Mouse (Mus musculus) intestine, postnatal 0 days (tissue): Measurements from ENCODE around the gene Fmn2. TPM values are rescaled to one million over a fixed set of nuclear protein-coding genes. Genes with fewer than 3 reads are reported as not detected.

Source experiments
- ATAC-seq: fragments of 200-750 bp; cut with Nextera tagmentation; 2 replicates; pipeline ENCODE4 v1.8.0; 2017; ENCODE audit warnings: mild to moderate bottlenecking, moderate TSS enrichment, moderate library complexity
- H3K27ac ChIP-seq: fragments of 300-500 bp; sonication (generic); 2 replicates; pipeline ENCODE4 v1.5.1; 2014; ENCODE audit warnings: mild to moderate bottlenecking, low read depth, low read length, moderate library complexity
- H3K27me3 ChIP-seq: fragments of 300-500 bp; sonication (generic); replicated peaks from 2 replicates; pipeline ENCODE4 v1.6.1; 2014; ENCODE audit warnings: low read length, mixed read lengths; ENCODE audit not compliant: control insufficient read depth, insufficient read depth
- H3K36me3 ChIP-seq: fragments of 300-500 bp; sonication (generic); 2 replicates; pipeline ENCODE4 v1.6.1; 2014; ENCODE audit warnings: mild to moderate bottlenecking, moderate library complexity; ENCODE audit not compliant: control insufficient read depth, insufficient read depth
- H3K4me1 ChIP-seq: fragments of 300-500 bp; sonication (generic); replicated peaks from 2 replicates; pipeline ENCODE4 v1.6.1; 2014; ENCODE audit warnings: antibody characterized with exemption, low read length, mixed read lengths; ENCODE audit not compliant: control insufficient read depth, insufficient read depth
- H3K4me2 ChIP-seq: fragments of 300-500 bp; sonication (generic); replicated peaks from 2 replicates; pipeline ENCODE4 v1.6.1; 2014; ENCODE audit warnings: low read depth, mild to moderate bottlenecking, moderate library complexity
- H3K4me3 ChIP-seq: fragments of 300-500 bp; sonication (generic); 2 replicates; pipeline ENCODE4 v1.5.1; 2014; ENCODE audit warnings: low read depth, low read length
- H3K9ac ChIP-seq: fragments of 300-500 bp; sonication (generic); 2 replicates; pipeline ENCODE4 v1.6.1; 2014; ENCODE audit warnings: mild to moderate bottlenecking, low read depth, low read length
- H3K9me3 ChIP-seq: fragments of 300-500 bp; sonication (generic); 2 replicates; pipeline ENCODE4 v1.6.1; 2016; ENCODE audit warnings: mixed run types; ENCODE audit not compliant: control insufficient read depth
- CTCF ChIP-seq: sonication (generic); IDR thresholded peaks from 2 replicates; pipeline ENCODE4 v1.5.1; 2016; ENCODE audit warnings: low read depth, mild to moderate bottlenecking, control low read depth, antibody characterized with exemption, moderate library complexity
- WGBS: fragments of 180-500 bp; shearing (Covaris S2); extraction: QIAGEN DNeasy Blood & Tissue Kit; methylation state at CpG from one replicate; pipeline ENCODE4 v1.1.7; 2014; 5-methylcytosine and 5-hydroxymethylcytosine counted together
- polyA plus RNA-seq: library from polyadenylated mRNA; unstranded; fragments of >200 nt; fragmentation: Nextera tagmentation; extraction: Ambion mirVana; gene quantifications from 2 replicates; pipeline ENCODE4 v1.2.1, GENCODE M21; 2015

Fmn2 gene
- polyA plus RNA-seq, 1 experiment from 2014 or later = 0.25 TPM

- no peaks in the 10 kb centered on the region for H3K27me3 ChIP-seq
- no peak for ATAC-seq
- no peak for TF ChIP-seq CTCF
- H3K9me3 ChIP-seq = no peaks in the 10 kb centered on the region
- H3K36me3 ChIP-seq = no peaks in the 10 kb centered on the region
- H3K9ac ChIP-seq = no peak overlapping the region
- no peak overlapping the region for H3K27ac ChIP-seq
- 85% methylated on average over 5 of the region's 5 CpGs for WGBS
- H3K4me2 ChIP-seq = no peak overlapping the region
- no peak overlapping the region for H3K4me3 ChIP-seq
- H3K4me1 ChIP-seq = no peaks in the 10 kb centered on the region
These were observed 141.9 kb downstream of the Fmn2 start for GRCm38 (mm10) chr1:174643431-174644010.

- no peak for ATAC-seq
- TF ChIP-seq CTCF = no peak
- H3K27ac ChIP-seq = no peak overlapping the region
These were observed 147.8 kb downstream of the Fmn2 start for GRCm38 (mm10) chr1:174649421-174649826.

DNA sequence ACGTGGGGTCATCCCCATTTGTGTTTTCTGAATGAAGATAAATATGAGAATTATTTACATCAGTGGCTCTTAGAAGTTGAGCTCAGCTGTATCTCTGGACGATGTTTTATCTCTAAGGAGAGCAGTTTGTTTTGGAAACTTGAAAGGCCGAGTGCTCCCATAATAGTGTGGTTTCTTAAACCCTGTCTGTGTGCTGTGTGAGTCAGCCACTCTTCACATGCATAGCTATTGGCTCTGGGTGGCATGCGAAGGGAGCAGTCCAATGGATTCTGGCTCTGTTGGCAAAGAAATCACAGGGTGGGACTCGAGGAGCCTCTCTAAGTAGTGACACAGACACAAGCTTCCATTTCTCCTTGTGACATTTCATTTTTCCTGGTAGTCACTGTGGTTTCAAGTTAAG is 152.9 kb downstream of the Fmn2 start:
- no peak overlapping the region for H3K9ac ChIP-seq
- no peak overlapping the region for H3K27ac ChIP-seq
- no peak for TF ChIP-seq CTCF
- no peaks in the 10 kb centered on the region for H3K9me3 ChIP-seq
- 47% methylated on average over 5 of the region's 5 CpGs for WGBS
- H3K27me3 ChIP-seq = no peaks in the 10 kb centered on the region
- ATAC-seq = no peak
- no peaks in the 10 kb centered on the region for H3K36me3 ChIP-seq
- no peak overlapping the region for H3K4me2 ChIP-seq
- H3K4me1 ChIP-seq = no peaks in the 10 kb centered on the region
- no peak overlapping the region for H3K4me3 ChIP-seq

More at GRCm38 (mm10) chr1:174649421-174649826, 147.8 kb downstream of the Fmn2 start:
- H3K9ac ChIP-seq = no peak overlapping the region
- H3K36me3 ChIP-seq = no peaks in the 10 kb centered on the region
- WGBS = 91% methylated on average over 11 of the region's 11 CpGs
- no peaks in the 10 kb centered on the region for H3K9me3 ChIP-seq
- no peaks in the 10 kb centered on the region for H3K27me3 ChIP-seq
- H3K4me3 ChIP-seq = no peak overlapping the region
- no peaks in the 10 kb centered on the region for H3K4me1 ChIP-seq
- H3K4me2 ChIP-seq = no peak overlapping the region

GRCm38 (mm10) chr1:174655354-174655753 is 153.7 kb downstream of the Fmn2 start:
- Histone ChIP-seq H3K27ac (no peak overlapping the region), H3K4me3 (no peak overlapping the region), H3K9ac (no peak overlapping the region), H3K9me3 (no peaks in the 10 kb centered on the region), H3K36me3 (no peaks in the 10 kb centered on the region), H3K27me3 (no peaks in the 10 kb centered on the region), H3K4me1 (no peaks in the 10 kb centered on the region), H3K4me2 (no peak overlapping the region)
- 81% methylated on average over 9 of the region's 9 CpGs for WGBS
- no peak for ATAC-seq
- no peak for TF ChIP-seq CTCF

DNA sequence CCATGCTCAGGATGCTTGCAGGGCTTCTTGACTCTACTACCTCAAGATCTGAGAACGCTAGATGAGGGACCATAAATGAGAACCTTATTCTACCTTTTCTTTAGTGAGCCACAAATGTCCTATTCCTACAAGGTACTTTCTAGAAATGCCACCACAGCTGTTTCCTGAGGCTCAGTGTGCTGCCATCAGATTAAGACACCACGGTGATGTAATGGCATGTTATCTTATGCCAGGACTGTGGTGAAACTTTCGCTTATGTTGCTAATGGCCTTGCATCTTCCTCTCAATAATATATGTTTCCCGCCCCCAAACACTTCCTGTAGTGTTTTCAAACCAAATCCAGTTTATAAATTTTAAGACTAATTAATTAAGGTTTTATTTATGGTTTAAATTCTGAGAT is 154.9 kb downstream of the Fmn2 start:
- Histone ChIP-seq H3K9ac (no peak overlapping the region), H3K9me3 (no peaks in the 10 kb centered on the region), H3K27ac (no peak overlapping the region), H3K4me2 (no peak overlapping the region), H3K4me1 (no peaks in the 10 kb centered on the region), H3K4me3 (no peak overlapping the region), H3K36me3 (no peaks in the 10 kb centered on the region), H3K27me3 (no peaks in the 10 kb centered on the region)
- ATAC-seq = no peak
- TF ChIP-seq CTCF = no peak
- WGBS = 89% methylated on average over 4 of the region's 4 CpGs

DNA sequence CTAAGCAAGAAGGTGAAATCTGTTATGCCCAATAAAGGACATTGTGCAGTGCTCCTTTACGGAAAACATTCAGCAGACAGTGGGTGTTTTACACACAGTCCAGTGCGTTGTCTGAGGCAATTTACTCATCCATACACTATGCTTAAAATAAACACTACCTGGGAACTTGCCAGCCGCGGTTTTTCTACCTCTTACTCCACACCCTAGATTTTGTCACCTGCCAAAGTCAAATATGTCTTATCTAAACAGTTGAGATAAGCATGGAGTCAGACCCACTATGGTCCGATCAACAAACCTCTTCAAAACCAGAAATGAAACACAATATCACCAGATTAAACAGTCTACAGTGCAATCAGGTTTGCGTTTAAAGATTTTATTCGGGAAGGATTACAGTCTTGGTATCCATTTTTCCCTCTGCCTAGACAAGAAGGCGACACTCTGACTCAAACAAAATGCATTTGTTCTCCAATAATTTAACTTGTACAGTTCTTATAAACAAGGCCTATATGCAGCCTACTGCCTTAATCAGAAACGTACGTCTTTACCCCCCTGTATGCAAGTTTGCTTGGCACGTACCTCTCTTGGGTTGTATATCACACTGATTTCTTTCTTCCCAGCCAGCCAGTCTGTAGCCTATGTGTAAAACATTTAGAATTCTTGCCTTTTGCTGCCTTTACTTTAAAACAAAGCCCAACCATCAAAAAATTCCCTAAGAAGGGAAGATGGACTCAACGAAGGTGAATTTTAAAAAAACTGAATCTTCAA is 158.0 kb downstream of the Fmn2 start:
- H3K4me3 ChIP-seq = no peak overlapping the region
- no peak overlapping the region for H3K27ac ChIP-seq
- no peak overlapping the region for H3K4me2 ChIP-seq
- H3K9ac ChIP-seq = no peak overlapping the region
- H3K27me3 ChIP-seq = no peaks in the 10 kb centered on the region
- H3K9me3 ChIP-seq = no peaks in the 10 kb centered on the region
- TF ChIP-seq CTCF = no peak
- 30% methylated on average over 12 of the region's 12 CpGs for WGBS
- H3K36me3 ChIP-seq = no peaks in the 10 kb centered on the region
- ATAC-seq = no peak
- no peaks in the 10 kb centered on the region for H3K4me1 ChIP-seq
